Mouse (Mus musculus): ENCODE measurements around the gene Rsph1.

Gene Rsph1

GRCm38 (mm10) chr17:31216068-31216955 lies 60.9 kb downstream of the Rsph1 start:
- in situ Hi-C loops (cut with MseI, MboI): no loop called here

DNA sequence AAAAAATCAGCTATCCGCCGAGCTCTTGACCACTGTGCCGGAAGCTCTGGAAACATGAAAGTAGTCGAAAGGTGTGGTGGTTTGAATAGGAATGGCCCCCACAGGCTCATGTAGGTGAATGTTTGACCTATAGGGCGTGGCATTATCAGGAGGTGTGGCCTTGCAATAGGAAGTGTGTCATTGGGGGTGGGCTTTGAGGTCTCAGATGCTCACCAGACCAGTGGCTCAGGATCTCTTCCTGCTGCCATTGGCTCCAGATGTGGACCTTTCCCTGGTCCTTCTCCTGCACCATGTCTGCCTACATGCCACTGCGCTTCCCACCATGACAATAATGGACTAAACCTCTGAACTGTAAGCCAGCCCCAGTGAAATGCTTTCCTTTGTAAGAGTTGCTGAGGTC lies 65.3 kb downstream of the Rsph1 start:
- in situ Hi-C loops (cut with MseI, MboI): no loop called here

DNA sequence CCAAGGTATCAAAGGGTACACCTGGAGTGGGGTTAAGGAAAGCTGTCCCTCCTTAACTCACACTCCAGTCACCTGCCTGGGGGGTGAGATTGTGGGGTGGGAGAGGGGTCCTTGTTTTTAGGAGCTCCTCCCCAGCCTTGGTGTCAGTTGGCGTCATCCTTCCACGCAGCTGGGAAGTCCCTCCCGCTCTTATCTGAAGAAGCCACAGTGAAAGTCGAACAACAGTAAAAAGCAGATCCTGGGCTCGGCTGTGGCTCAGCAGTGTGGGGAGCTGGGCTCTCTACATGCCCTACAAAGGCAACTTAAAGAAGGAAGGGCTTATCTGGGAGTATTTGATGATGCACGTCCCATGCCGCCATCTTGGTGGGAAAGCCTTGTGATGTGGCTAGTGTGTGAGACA lies 66.9 kb downstream of the Rsph1 start:
- in situ Hi-C loops (cut with MseI, MboI): no loop called here

DNA sequence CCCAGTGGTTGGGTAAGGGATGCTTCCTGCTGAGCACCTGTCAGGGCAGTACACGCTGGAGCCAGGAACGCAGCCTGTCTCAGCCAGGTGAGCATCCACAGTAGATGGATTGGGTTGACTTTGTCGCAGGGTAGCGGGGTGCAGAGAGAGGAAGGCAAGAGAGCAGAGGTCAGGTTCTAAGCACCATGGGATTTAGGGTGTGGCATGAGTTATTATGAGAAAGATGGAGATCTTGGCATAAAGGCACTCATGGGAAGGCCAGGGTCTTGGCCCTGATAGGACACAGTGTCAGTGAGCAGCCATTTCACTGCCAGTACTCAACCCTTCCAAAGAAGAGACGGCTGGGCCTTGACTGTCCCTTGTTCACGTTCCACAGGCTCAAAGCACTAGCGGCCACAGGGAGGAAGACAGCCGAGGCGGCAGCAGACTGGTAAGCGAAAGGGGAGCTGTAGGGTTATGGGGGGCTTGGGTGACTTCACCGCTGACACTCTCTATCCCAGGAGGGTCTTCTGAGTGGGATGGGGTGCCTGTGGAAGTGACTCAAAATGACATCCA lies 67.7 kb downstream of the Rsph1 start:
- in situ Hi-C loops (cut with MseI, MboI): no loop called here

- in situ Hi-C loops (cut with MseI, MboI): no loop called here
Observed at GRCm38 (mm10) chr17:31208654-31209053, 68.5 kb downstream of the Rsph1 start.

GRCm38 (mm10) chr17:31207771-31208334 lies 69.3 kb downstream of the Rsph1 start, which contains the start of gene Ubash3a:
Gene Ubash3a (plus strand): TSS chr17:31207873.
- in situ Hi-C loops (cut with MseI, MboI): no loop called here

All from mouse trophoblast stem cell (cell line).